Mouse (Mus musculus): ENCODE results near the gene Slc30a10.

Gene Slc30a10

GRCm38 (mm10) chr1:185454575-185454954 is at the start of gene Slc30a10:
Gene Slc30a10, plus strand, starts transcription at chr1:185454848.
- DNase-seq (ENCODE audit: low read depth in 1 of 2, low spot score in 2 of 2) = no peak

GRCm38 (mm10) chr1:185405921-185406320 is 48.7 kb upstream of the Slc30a10 start:
- no peak for DNase-seq (ENCODE audit: low read depth in 1 of 2, low spot score in 2 of 2)

GRCm38 (mm10) chr1:185409831-185410230 is 44.8 kb upstream of the Slc30a10 start:
- DNase-seq (ENCODE audit: low read depth in 1 of 2, low spot score in 2 of 2) = no peak

- no peak for DNase-seq (ENCODE audit: low read depth in 1 of 2, low spot score in 2 of 2)
Measured at GRCm38 (mm10) chr1:185418011-185418410, 36.6 kb upstream of the Slc30a10 start.

- no peak for DNase-seq (ENCODE audit: low read depth in 1 of 2, low spot score in 2 of 2)
Measured at GRCm38 (mm10) chr1:185419805-185420204, 34.8 kb upstream of the Slc30a10 start.

GRCm38 (mm10) chr1:185420776-185421175 is 33.9 kb upstream of the Slc30a10 start:
- no peak for DNase-seq (ENCODE audit: low read depth in 1 of 2, low spot score in 2 of 2)

- no peak for DNase-seq (ENCODE audit: low read depth in 1 of 2, low spot score in 2 of 2)
Measured at GRCm38 (mm10) chr1:185426583-185426982, 28.1 kb upstream of the Slc30a10 start.

GRCm38 (mm10) chr1:185430488-185430887 is 24.2 kb upstream of the Slc30a10 start:
- no peak for DNase-seq (ENCODE audit: low read depth in 1 of 2, low spot score in 2 of 2)

GRCm38 (mm10) chr1:185431245-185431997 is 23.2 kb upstream of the Slc30a10 start:
- no peak for DNase-seq (ENCODE audit: low read depth in 1 of 2, low spot score in 2 of 2)

GRCm38 (mm10) chr1:185431998-185432317 is 22.7 kb upstream of the Slc30a10 start:
- no peak for DNase-seq (ENCODE audit: low read depth in 1 of 2, low spot score in 2 of 2)

- no peak for DNase-seq (ENCODE audit: low read depth in 1 of 2, low spot score in 2 of 2)
Measured at GRCm38 (mm10) chr1:185433112-185433511, 21.5 kb upstream of the Slc30a10 start.

- no peak for DNase-seq (ENCODE audit: low read depth in 1 of 2, low spot score in 2 of 2)
Measured at GRCm38 (mm10) chr1:185438841-185439580, 15.6 kb upstream of the Slc30a10 start.

- DNase-seq (ENCODE audit: low read depth in 1 of 2, low spot score in 2 of 2) = no peak
Measured at GRCm38 (mm10) chr1:185441703-185442472, 12.8 kb upstream of the Slc30a10 start.

GRCm38 (mm10) chr1:185448936-185449335 is 5.7 kb upstream of the Slc30a10 start:
- no peak for DNase-seq (ENCODE audit: low read depth in 1 of 2, low spot score in 2 of 2)

- no peak for DNase-seq (ENCODE audit: low read depth in 1 of 2, low spot score in 2 of 2)
Measured at GRCm38 (mm10) chr1:185449727-185450126, 4.9 kb upstream of the Slc30a10 start.

- no peak for DNase-seq (ENCODE audit: low read depth in 1 of 2, low spot score in 2 of 2)
Measured at GRCm38 (mm10) chr1:185451077-185451476, 3.6 kb upstream of the Slc30a10 start.

- DNase-seq (ENCODE audit: low read depth in 1 of 2, low spot score in 2 of 2) = no peak
Measured at GRCm38 (mm10) chr1:185451495-185451894, 3.2 kb upstream of the Slc30a10 start.

GRCm38 (mm10) chr1:185452461-185452860 is 2.2 kb upstream of the Slc30a10 start:
- DNase-seq (ENCODE audit: low read depth in 1 of 2, low spot score in 2 of 2) = no peak

- DNase-seq (ENCODE audit: low read depth in 1 of 2, low spot score in 2 of 2) = no peak
Measured at GRCm38 (mm10) chr1:185454144-185454543, 504 bp upstream of the Slc30a10 start.

GRCm38 (mm10) chr1:185454955-185455701 is 480 bp downstream of the Slc30a10 start:
- no peak for DNase-seq (ENCODE audit: low read depth in 1 of 2, low spot score in 2 of 2)

- no peak for DNase-seq (ENCODE audit: low read depth in 1 of 2, low spot score in 2 of 2)
Measured at GRCm38 (mm10) chr1:185456327-185456726, 1.7 kb downstream of the Slc30a10 start.

All from monocyte, adult 2 months (primary cell).